Mouse (Mus musculus) adrenal gland (tissue): Measurements from ENCODE around the gene Rab37.

Experiments
- intact Hi-C: fragments of 180-260 bp; cut with DNase I; formaldehyde crosslinking; loops from one replicate; pipeline ENCODE4 v1.15.1; 2025
- long read RNA-seq, 2 experiments: library from polyadenylated mRNA; unstranded; transcript quantifications; one replicate each; pipeline ENCODE4 v2.0.0; 2020; ENCODE audit warnings: borderline replicate concordance in 1 of 2; ENCODE audit not compliant: insufficient replicate concordance in 1 of 2

Rab37 gene
- long read RNA-seq, experiment 1, partial matches to known transcripts: 0 of 1 reads
- long read RNA-seq, experiment 1, other reads (novel, unspliced or antisense): 1 of 1 reads
- long read RNA-seq, experiment 2, partial matches to known transcripts: 0 of 1 reads
- long read RNA-seq, experiment 2, other reads (novel, unspliced or antisense): 0 of 1 reads

GRCm38 (mm10) chr11:115091362-115091901 is at the start of gene Rab37:
Gene Rab37, plus strand, starts transcription at chr11:115091431.
- intact Hi-C loops: no loop called here

- intact Hi-C loops: no loop called here
Observed at GRCm38 (mm10) chr11:115048259-115048658, 43.0 kb upstream of the Rab37 start, which contains the start of gene Cd300ld3. Gene Cd300ld3, minus strand, starts transcription at chr11:115048409.

GRCm38 (mm10) chr11:115049282-115049895 is 41.8 kb upstream of the Rab37 start:
- intact Hi-C loops: no loop called here

DNA sequence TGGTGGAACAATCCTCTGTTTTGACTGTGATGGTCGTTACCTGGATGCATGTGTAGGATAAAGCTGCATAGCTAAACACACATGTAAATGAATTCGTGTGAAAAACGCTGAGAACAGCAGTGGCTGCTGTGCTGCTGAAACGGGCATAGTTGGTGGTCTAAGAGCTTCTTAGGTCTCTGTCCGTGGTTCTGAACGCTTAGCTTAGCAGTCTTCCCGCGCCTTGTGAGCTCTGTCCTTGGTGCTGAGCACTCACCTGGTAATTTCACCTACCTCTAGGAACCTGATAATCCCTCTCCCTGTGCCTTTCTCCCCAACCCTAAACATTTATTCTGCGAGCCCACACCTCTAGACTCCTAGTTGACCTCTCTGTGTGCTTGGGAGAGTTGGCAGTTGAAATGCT is 39.0 kb upstream of the Rab37 start:
- intact Hi-C loops: no loop called here

- intact Hi-C loops: no loop called here
Observed at GRCm38 (mm10) chr11:115052991-115053390, 38.2 kb upstream of the Rab37 start.

DNA sequence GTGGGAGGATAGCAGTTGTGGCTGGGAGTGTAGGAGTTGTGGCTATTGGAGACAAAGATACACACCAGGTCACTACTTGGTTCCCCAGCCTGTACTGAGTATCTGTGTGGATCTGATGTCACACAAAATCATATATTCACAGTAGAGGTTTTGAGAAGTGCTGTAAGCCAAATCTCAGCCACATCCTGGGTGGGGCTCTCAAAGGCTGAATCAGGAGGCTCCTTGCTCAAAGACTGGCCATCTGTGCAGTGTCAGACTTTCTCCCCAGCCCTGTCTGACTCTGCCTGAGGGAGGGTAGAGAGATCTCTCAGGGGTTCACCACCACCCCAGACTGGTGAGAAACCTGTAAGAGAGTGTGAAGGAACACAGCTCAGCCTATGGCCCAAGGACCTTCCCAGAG is 36.7 kb upstream of the Rab37 start:
- intact Hi-C loops: no loop called here

- intact Hi-C loops: no loop called here
Observed at GRCm38 (mm10) chr11:115058701-115059100, 32.5 kb upstream of the Rab37 start.

- intact Hi-C loops: no loop called here
Observed at GRCm38 (mm10) chr11:115059797-115060196, 31.4 kb upstream of the Rab37 start.

GRCm38 (mm10) chr11:115062077-115062476 is 29.2 kb upstream of the Rab37 start, which contains the start of gene Cd300e:
Gene Cd300e, minus strand, starts transcription at chr11:115062177.
- intact Hi-C loops: no loop called here

- intact Hi-C loops: no loop called here
Observed at GRCm38 (mm10) chr11:115066768-115067167, 24.5 kb upstream of the Rab37 start.

DNA sequence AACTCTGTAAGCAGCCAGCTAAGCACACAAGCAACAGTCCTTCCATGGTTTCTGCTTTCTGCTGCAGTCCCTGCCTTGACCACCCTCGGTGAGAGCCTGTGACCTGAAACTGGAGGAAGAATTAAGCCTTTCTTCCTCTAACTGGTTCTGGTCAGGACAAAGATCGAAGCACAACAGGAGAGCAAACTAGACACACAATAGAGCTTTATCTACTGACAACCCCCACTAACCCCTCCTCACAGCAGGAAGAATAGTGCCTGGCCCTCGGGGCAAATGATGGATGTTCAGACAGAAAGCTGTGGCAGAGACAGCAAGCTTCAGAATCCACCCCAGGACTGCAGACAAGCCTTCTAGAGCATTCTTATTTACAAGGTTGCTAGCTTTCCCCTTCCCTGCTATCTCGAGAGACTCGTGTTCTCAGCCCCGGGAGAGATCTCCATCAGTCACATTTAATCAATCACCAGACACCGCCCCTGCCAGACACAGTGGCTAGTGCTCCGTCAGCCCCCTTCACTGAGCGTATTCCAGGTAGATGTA is 20.1 kb upstream of the Rab37 start:
- intact Hi-C loops: no loop called here

- intact Hi-C loops: no loop called here
Observed at GRCm38 (mm10) chr11:115071631-115072294, 19.5 kb upstream of the Rab37 start.

DNA sequence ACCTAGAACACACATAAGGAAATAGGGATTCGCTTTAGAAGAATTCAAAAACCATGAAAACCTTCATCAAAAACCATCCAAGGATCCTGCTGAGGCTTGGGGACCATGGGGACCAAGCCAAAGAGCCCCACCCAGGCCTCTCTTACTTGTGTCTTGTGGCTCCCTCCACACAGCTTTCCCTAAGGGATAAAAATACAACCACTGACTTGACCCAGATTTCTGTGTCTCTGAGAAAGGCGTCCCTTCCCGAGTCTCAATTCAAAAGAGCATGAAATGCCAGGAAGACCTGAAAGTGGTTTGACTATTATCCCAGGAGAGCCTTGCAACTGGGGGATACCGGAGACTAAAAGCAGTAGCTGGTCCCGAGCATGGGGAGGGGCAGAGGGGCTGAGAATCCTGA is 18.2 kb upstream of the Rab37 start:
- intact Hi-C loops: no loop called here

DNA sequence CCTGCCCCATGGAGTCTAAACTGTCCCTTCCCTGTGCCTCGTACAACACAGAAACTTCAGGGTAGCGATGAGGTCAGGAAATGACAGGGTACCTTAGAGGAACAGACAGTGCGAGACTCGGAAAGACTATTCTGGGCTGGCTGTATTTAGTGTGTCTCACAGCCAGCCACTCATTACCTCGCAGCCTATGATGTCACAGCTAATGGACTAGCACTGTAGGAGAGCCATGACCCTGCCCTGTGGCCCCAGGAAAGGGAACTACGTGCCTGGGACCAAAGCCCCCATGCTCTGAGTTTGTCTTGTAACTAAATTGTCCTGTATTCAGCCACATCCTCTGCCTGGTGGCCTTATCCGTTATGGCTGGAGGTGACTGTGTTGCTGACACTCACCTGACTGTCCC is 15.8 kb upstream of the Rab37 start:
- intact Hi-C loops: no loop called here

- intact Hi-C loops: no loop called here
Observed at GRCm38 (mm10) chr11:115075859-115076258, 15.4 kb upstream of the Rab37 start.

GRCm38 (mm10) chr11:115077436-115077835 is 13.8 kb upstream of the Rab37 start:
- intact Hi-C loops: no loop called here

DNA sequence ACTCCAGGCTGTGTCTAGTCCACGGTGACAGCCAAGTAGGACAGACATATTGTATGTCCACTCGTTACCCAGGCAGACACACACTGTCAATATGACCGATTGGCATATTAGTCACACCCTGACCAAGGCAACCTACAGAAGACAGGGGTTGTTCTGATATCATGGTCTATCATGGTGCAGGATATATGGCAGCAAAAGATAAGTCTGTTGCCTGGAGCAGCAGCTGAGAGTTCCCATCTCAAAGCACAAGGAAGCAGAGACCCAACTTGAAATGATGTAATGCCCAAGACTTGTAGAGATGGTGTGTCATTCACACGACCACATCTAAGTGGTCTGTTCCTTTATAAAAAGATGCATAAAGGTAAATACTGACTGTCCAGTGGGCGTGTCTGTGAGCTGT is 12.6 kb upstream of the Rab37 start:
- intact Hi-C loops: no loop called here

GRCm38 (mm10) chr11:115080886-115081285 is 10.3 kb upstream of the Rab37 start:
- intact Hi-C loops: no loop called here

- intact Hi-C loops: no loop called here
Observed at GRCm38 (mm10) chr11:115081373-115081772, 9.9 kb upstream of the Rab37 start.

GRCm38 (mm10) chr11:115082196-115082595 is 9.0 kb upstream of the Rab37 start:
- intact Hi-C loops: no loop called here

GRCm38 (mm10) chr11:115083376-115084139 is 7.7 kb upstream of the Rab37 start:
- intact Hi-C loops: loop anchor here (1.0 kb wide), 1 partner anchor 70 kb away; no protein-coding TSS in a partner anchor
